ENCODE assay signal across 21 mouse cellular contexts in genomic region chr13:83820721-83821120, GRCm38 (mm10).
DNase-seq lines count a peak whose midpoint lies in the region; ATAC-seq lines count a peak whose summit lies in the region.
"Had no signal": no experiment of that assay in that cellular context is flagged by ENCODE, and none has a peak within 500 bp of the region (broad histone marks: within the 10 kb centered on the region; RNA-seq: fewer than 3 reads in every experiment).

No protein-coding gene starts in this region.

- H3K27ac ChIP-seq in forebrain, embryonic 13.5 days = no peak overlapping the region
- H3K27ac ChIP-seq in forebrain, embryonic 10.5 days = no peak overlapping the region
- no peak overlapping the region for H3K27ac ChIP-seq in limb, embryonic 12.5 days
- no peak overlapping the region for H3K27ac ChIP-seq in limb, embryonic 10.5 days
- no peak overlapping the region for H3K27ac ChIP-seq in intestine, embryonic 16.5 days (ENCODE audit: low read length)
- H3K27ac ChIP-seq: embryonic facial prominence, embryonic 12.5 days; heart, embryonic 10.5 days; heart, embryonic 15.5 days; hindbrain, embryonic 15.5 days had no signal

- H3K36me3 ChIP-seq in forebrain, embryonic 13.5 days (ENCODE audit: poor library complexity, severe bottlenecking) = no peaks in the 10 kb centered on the region
- no peaks in the 10 kb centered on the region for H3K36me3 ChIP-seq in forebrain, embryonic 10.5 days (replicated peaks)
- H3K36me3 ChIP-seq in limb, embryonic 12.5 days = no peaks in the 10 kb centered on the region
- H3K36me3 ChIP-seq in limb, embryonic 10.5 days = no peaks in the 10 kb centered on the region
- no peaks in the 10 kb centered on the region for H3K36me3 ChIP-seq in intestine, embryonic 16.5 days (ENCODE audit: control insufficient read depth, insufficient read depth, low read length)
- H3K36me3 ChIP-seq: embryonic facial prominence, embryonic 12.5 days; heart, embryonic 10.5 days; heart, embryonic 15.5 days; hindbrain, embryonic 15.5 days had no signal

- H3K27me3 ChIP-seq in forebrain, embryonic 13.5 days = no peaks in the 10 kb centered on the region
- no peaks in the 10 kb centered on the region for H3K27me3 ChIP-seq in forebrain, embryonic 10.5 days (ENCODE audit: poor library complexity, severe bottlenecking)
- H3K27me3 ChIP-seq in limb, embryonic 12.5 days = no peaks in the 10 kb centered on the region
- no peaks in the 10 kb centered on the region for H3K27me3 ChIP-seq in limb, embryonic 10.5 days (ENCODE audit: low read depth, poor library complexity, severe bottlenecking)
- H3K27me3 ChIP-seq in intestine, embryonic 16.5 days (replicated peaks; ENCODE audit: control insufficient read depth, insufficient read depth, low read length) = no peaks in the 10 kb centered on the region
- H3K27me3 ChIP-seq: CH12.LX; embryonic facial prominence, embryonic 12.5 days; heart, embryonic 15.5 days; hindbrain, embryonic 15.5 days had no signal

- H3K4me2 ChIP-seq in forebrain, embryonic 13.5 days = no peak overlapping the region
- no peak overlapping the region for H3K4me2 ChIP-seq in limb, embryonic 12.5 days
- no peak overlapping the region for H3K4me2 ChIP-seq in intestine, embryonic 16.5 days (ENCODE audit: low read depth, low read length)
- H3K4me2 ChIP-seq: embryonic facial prominence, embryonic 12.5 days; heart, embryonic 15.5 days; hindbrain, embryonic 15.5 days had no signal

- peak; percentile 50; the same call in 1 of the 2 replicates for ATAC-seq in forebrain, embryonic 13.5 days
- ATAC-seq in limb, embryonic 12.5 days (ENCODE audit: insufficient number of reproducible peaks, insufficient read depth, low FRiP score, low TSS enrichment, low read depth) = 0 out of 2 replicates have a peak, but pooled peaks have one; percentile 42
- ATAC-seq in intestine, embryonic 16.5 days = peak; percentile 88

- DNase-seq in forebrain, embryonic 10.5 days (ENCODE audit: extremely low spot score, low spot score) = no peak
- DNase-seq in limb, embryonic 10.5 days (ENCODE audit: low spot score) = no peak
- DNase-seq in retina, postnatal 1 day = peak; percentile 33
- no peak for DNase-seq in retina, embryonic 14.5 days (ENCODE audit: low spot score)
- DNase-seq in gastrocnemius, adult 18-20 months (ENCODE audit: low spot score) = no peak
- DNase-seq: adrenal gland, adult 8-10 months; adrenal gland, postnatal 36 days; cerebellum, adult 11-12 months; cerebellum, adult 9-10 months; gastrocnemius, postnatal 10 days; heart, adult 18-20 months; heart, postnatal 14 days; kidney, adult 18-20 months had no signal

- WGBS in forebrain, embryonic 13.5 days = 52% methylated on average over 3 of the region's 3 CpGs
- WGBS in forebrain, embryonic 10.5 days = 91% methylated on average over 3 of the region's 3 CpGs
- 64% methylated on average over 3 of the region's 3 CpGs for WGBS in limb, embryonic 12.5 days
- WGBS in limb, embryonic 10.5 days = 77% methylated on average over 3 of the region's 3 CpGs
- WGBS in intestine, embryonic 16.5 days = 42% methylated on average over 3 of the region's 3 CpGs

- H3K4me3 ChIP-seq in forebrain, embryonic 13.5 days = no peak overlapping the region
- H3K4me3 ChIP-seq in forebrain, embryonic 10.5 days = no peak overlapping the region
- no peak overlapping the region for H3K4me3 ChIP-seq in limb, embryonic 12.5 days (replicated peaks)
- no peak overlapping the region for H3K4me3 ChIP-seq in limb, embryonic 10.5 days
- H3K4me3 ChIP-seq in intestine, embryonic 16.5 days (ENCODE audit: low read length) = no peak overlapping the region
- H3K4me3 ChIP-seq: embryonic facial prominence, embryonic 12.5 days; heart, embryonic 10.5 days; heart, embryonic 15.5 days; hindbrain, embryonic 15.5 days had no signal

- peaks cover 14% of the 10 kb centered on the region for H3K4me1 ChIP-seq in forebrain, embryonic 13.5 days
- H3K4me1 ChIP-seq in forebrain, embryonic 10.5 days = peaks cover 18% of the 10 kb centered on the region
- H3K4me1 ChIP-seq in limb, embryonic 12.5 days (replicated peaks) = no peaks in the 10 kb centered on the region; the same call in 1 of the 2 replicates
- peaks cover 4% of the 10 kb centered on the region; the same call in 1 of the 2 replicates for H3K4me1 ChIP-seq in limb, embryonic 10.5 days
- peaks cover 6% of the 10 kb centered on the region for H3K4me1 ChIP-seq in intestine, embryonic 16.5 days (ENCODE audit: control insufficient read depth, insufficient read depth, low read length)
- H3K4me1 ChIP-seq: embryonic facial prominence, embryonic 12.5 days; heart, embryonic 10.5 days; heart, embryonic 15.5 days; hindbrain, embryonic 15.5 days had no signal

- no peak overlapping the region for H3K9ac ChIP-seq in forebrain, embryonic 13.5 days
- H3K9ac ChIP-seq in limb, embryonic 12.5 days (replicated peaks) = no peak overlapping the region
- H3K9ac ChIP-seq in intestine, embryonic 16.5 days (ENCODE audit: low read depth, low read length) = no peak overlapping the region
- H3K9ac ChIP-seq: embryonic facial prominence, embryonic 12.5 days; heart, embryonic 15.5 days; hindbrain, embryonic 15.5 days had no signal

- H3K9me3 ChIP-seq in forebrain, embryonic 13.5 days (replicated peaks) = no peaks in the 10 kb centered on the region
- no peaks in the 10 kb centered on the region for H3K9me3 ChIP-seq in forebrain, embryonic 10.5 days
- H3K9me3 ChIP-seq in limb, embryonic 12.5 days = no peaks in the 10 kb centered on the region
- H3K9me3 ChIP-seq in limb, embryonic 10.5 days (replicated peaks) = no peaks in the 10 kb centered on the region
- H3K9me3 ChIP-seq in intestine, embryonic 16.5 days (ENCODE audit: control insufficient read depth, low read length) = no peaks in the 10 kb centered on the region
- H3K9me3 ChIP-seq: embryonic facial prominence, embryonic 12.5 days; heart, embryonic 10.5 days; heart, embryonic 15.5 days; hindbrain, embryonic 15.5 days had no signal
